Mouse (Mus musculus) liver, adult (tissue): ENCODE results near the gene Cd63.

ENCODE experiments used
- GATA4 ChIP-seq: IDR thresholded peaks from 2 replicates; pipeline ENCODE4 v1.6.1; 2014; ENCODE audit warnings: mild to moderate bottlenecking, low read length; ENCODE audit not compliant: insufficient replicate concordance

Cd63 gene

GRCm38 (mm10) chr10:128915550-128915949, 14.8 kb downstream of the Cd63 start:
- no peak for TF ChIP-seq GATA4

DNA sequence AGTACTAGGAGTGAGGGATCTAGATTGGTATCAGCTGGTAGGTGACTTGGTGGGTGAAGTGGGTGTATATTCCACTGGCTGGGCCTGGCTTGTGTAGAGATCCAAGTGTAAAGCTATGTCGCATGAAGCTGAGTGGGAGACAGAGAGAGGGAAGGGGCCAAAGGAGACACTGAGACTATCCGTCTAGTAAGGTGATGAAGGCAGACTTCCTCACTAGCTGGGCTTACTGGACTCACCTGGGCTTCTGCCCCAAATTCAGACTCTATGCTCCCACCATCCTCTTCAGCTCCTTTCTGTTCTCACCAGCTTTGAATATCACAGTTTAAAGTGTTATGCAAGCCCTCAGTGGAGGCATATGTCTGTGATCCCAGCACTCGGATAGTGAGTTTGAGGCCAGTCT, 15.9 kb downstream of the Cd63 start:
- no peak for TF ChIP-seq GATA4

- no peak for TF ChIP-seq GATA4
These were observed 16.6 kb downstream of the Cd63 start for GRCm38 (mm10) chr10:128917400-128917799.

GRCm38 (mm10) chr10:128918246-128918645, 17.5 kb downstream of the Cd63 start:
- TF ChIP-seq GATA4, result no peak

DNA sequence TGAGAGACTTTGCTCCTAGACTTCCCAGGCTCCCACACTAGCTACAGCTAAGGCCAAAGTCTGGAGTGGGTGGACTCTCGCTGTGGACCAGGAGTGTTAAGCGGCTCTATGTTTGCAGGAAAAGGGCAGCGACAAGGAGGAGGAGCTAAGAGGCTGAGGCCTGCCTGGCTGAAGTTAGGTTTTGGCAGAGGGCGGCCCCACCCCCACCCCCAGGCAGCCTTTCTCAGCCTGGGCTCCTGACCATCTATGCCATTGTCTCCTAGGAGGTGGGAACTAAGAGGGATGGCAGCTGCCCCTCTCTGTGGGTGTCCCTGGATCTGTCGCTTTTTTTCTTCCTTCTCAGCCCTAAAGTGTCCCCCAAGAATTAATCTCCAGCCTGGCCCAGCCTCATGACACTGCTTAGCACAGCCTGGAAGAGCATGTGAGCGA, 18.4 kb downstream of the Cd63 start:
- no peak for TF ChIP-seq GATA4

- TF ChIP-seq GATA4, result no peak
These were observed 19.2 kb downstream of the Cd63 start for GRCm38 (mm10) chr10:128919966-128920365.

- TF ChIP-seq GATA4, result no peak
These were observed 20.0 kb downstream of the Cd63 start for GRCm38 (mm10) chr10:128920736-128921161.

DNA sequence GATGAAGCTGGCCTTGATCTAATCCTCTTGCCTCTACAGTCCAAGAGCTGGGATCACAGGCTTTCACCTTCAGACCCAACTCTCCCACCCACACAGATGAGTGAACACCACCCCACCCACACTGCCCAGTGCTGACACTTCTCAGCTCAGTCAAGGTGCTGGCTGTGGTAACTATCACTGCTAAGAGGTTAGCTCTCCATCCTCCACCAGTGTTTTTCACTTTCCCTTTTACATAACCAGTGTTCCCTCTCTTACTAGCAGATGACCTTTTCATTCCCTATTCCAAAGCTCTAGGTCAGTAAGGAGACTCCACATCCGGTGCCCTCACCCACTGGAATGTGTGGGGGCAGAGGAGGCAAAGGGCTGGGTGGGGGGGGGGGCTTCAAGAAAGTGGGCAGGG, 20.5 kb downstream of the Cd63 start:
- no peak for TF ChIP-seq GATA4

GRCm38 (mm10) chr10:128921883-128922821, 21.4 kb downstream of the Cd63 start:
- TF ChIP-seq GATA4, result no peak

DNA sequence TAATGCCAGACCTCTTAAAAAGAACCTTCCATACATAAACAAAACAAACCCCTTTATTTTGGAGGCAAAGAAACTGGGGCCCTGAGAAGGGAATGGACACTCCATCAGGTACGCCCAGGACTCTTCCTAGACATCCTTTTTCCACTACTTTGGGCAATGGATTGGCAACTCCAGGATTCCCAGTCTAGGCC, 21.9 kb downstream of the Cd63 start, which contains the start of gene Rdh5:
Gene Rdh5 (minus strand): TSS at position 67 of the 191 bp plus-strand sequence.
- no peak for TF ChIP-seq GATA4

- no peak for TF ChIP-seq GATA4
These were observed 22.4 kb downstream of the Cd63 start for GRCm38 (mm10) chr10:128923013-128923691.

DNA sequence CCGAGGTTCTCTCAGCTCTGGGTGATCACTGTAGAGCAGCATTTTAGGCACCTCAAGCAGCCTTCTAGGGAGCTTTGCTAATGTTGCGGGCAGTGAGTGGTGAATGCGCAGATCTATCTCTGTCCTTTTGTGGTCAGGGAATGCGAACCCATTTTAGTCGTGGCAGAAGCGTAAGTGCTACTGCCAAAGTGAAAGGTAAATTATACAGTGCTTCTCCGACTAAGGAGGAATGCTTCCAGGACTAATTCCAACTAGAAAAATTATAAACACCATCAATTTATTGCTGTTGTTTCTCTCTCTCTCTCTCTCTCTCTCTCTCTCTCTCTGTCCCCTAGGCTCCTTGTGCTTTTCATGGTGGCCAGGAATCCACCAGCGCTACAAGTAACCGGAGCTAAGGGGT, 23.1 kb downstream of the Cd63 start, which contains the start of gene Bloc1s1:
Gene Bloc1s1 (minus strand): TSS at position 101 of the 400 bp plus-strand sequence.
- no peak for TF ChIP-seq GATA4

- no peak for TF ChIP-seq GATA4
These were observed 27.6 kb downstream of the Cd63 start for GRCm38 (mm10) chr10:128928356-128928755.

DNA sequence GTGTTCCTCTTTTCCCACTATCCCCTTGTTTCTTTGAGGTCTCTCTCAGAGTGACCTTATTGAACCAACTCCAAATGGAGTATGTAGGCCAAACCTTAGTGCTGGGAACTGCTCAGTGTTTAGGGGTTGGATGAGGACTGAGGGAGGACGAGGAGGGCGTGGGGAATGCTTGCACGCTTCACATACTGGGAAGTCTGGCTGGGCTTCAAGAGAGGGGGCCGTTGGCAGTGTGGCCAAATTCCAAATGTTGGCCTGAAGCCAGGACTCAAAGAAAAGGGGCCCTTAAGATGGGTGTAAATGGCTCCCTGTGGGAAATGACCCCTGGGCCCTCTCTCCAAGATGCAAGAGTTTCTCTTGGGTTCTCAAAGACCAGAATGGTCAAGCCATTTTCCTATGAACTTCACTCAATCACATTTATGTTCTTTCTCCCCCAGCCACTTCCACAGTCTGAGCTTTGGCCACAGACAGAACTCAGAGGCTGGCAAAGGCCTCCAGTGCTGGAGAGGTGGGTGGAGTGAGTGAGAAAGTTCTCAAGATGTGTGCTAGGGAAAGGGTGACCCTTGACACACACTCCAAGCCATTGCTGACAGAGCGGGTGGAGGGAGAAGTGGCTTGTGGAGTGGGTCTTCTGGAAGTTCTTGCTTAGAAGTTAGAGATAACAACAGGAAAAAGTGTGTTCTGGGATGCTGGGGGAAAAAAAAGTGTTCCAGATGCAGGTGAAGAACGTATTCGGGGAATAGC, 29.0 kb downstream of the Cd63 start:
- TF ChIP-seq GATA4, result no peak

DNA sequence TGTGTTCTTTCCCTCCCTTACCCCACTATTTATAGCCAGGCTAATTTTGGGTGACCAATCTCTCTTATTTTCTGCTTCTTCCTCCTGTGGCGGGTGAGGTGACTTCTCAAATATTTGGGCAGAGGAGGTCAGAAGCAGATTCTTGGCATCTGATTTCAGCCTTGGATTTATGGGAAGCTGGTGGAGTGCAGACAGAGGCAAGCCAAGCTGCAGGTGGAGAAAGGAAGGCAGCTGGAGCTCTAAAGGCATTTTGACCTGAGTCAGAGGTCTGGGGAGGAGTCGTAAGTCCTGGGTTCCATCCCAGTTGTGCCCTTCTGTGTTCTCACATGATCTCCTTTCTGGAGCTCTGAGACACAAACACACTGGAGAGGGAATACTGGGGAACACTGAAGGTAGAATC, 30.7 kb downstream of the Cd63 start:
- TF ChIP-seq GATA4, result no peak

GRCm38 (mm10) chr10:128933574-128933973, 32.8 kb downstream of the Cd63 start, which contains the start of gene Itga7:
Gene Itga7 (plus strand): TSS chr10:128933818.
- TF ChIP-seq GATA4, result no peak
